Mouse (Mus musculus): ENCODE results near the gene Nckap5l. TPM values are rescaled to one million over a fixed set of nuclear protein-coding genes. Genes with fewer than 3 reads are reported as not detected.

Nckap5l gene
- 24.5 and 25.3 TPM in 2 replicates for polyA plus RNA-seq (2012; rRNA removed)

GRCm38 (mm10) chr15:99457606-99458401, at the start of gene Nckap5l:
Gene Nckap5l (minus strand): TSS chr15:99457748.

GRCm38 (mm10) chr15:99474576-99474926, 17.0 kb upstream of the Nckap5l start, which contains the start of gene Bcdin3d:
Gene Bcdin3d (minus strand): TSS chr15:99474730.

GRCm38 (mm10) chr15:99392486-99393385, 64.8 kb downstream of the Nckap5l start, which contains the start of gene Tmbim6:
Gene Tmbim6 (plus strand): TSS chr15:99392882.

Other genes with a start within 250 kb of the Nckap5l start
- gene Kcnh3, start 232.9 kb downstream of the Nckap5l start, polyA plus RNA-seq (2012; rRNA removed): 18.4 and 29.1 TPM in 2 replicates
- 118 and 125 TPM in 2 replicates for gene Mcrs1, start 205.8 kb downstream of the Nckap5l start, polyA plus RNA-seq (2012; rRNA removed)
- gene Prpf40b, start 162.7 kb downstream of the Nckap5l start, polyA plus RNA-seq (2012; rRNA removed): 108 and 142 TPM in 2 replicates
- 0.33 and 0.56 TPM in 2 replicates for gene Fam186b, start 161.9 kb downstream of the Nckap5l start, polyA plus RNA-seq (2012; rRNA removed)
- 40.4 and 58.2 TPM in 2 replicates for gene Fmnl3, start 87.3 kb downstream of the Nckap5l start, polyA plus RNA-seq (2012; rRNA removed)
- gene Tmbim6, start 64.9 kb downstream of the Nckap5l start, polyA plus RNA-seq (2012; rRNA removed): 631 and 638 TPM in 2 replicates
- 5.3 and 6.0 TPM in 2 replicates for gene Bcdin3d, start 17.0 kb upstream of the Nckap5l start, polyA plus RNA-seq (2012; rRNA removed)
- gene Faim2, start 70.4 kb upstream of the Nckap5l start, polyA plus RNA-seq (2012; rRNA removed): 1.7 and 2.3 TPM in 2 replicates
- 15.8 and 22.1 TPM in 2 replicates for gene Aqp2, start 121.3 kb upstream of the Nckap5l start, polyA plus RNA-seq (2012; rRNA removed)
- 38.8 and 58.0 TPM in 2 replicates for gene Aqp5, start 133.0 kb upstream of the Nckap5l start, polyA plus RNA-seq (2012; rRNA removed)
- gene Aqp6, start 143.7 kb upstream of the Nckap5l start, polyA plus RNA-seq (2012; rRNA removed): 0.17 and 0.28 TPM in 2 replicates
- 16.8 and 27.9 TPM in 2 replicates for gene Racgap1, start 193.9 kb upstream of the Nckap5l start, polyA plus RNA-seq (2012; rRNA removed)
- gene Asic1, start 212.6 kb upstream of the Nckap5l start, polyA plus RNA-seq (2012; rRNA removed): 0.25 and 0.37 TPM in 2 replicates
- gene Smarcd1, start 244.4 kb upstream of the Nckap5l start, polyA plus RNA-seq (2012; rRNA removed): 63.3 and 72.6 TPM in 2 replicates
- 2.3 TPM in 1 of 2 replicates, not detected in the other for gene Gm17349, start 247.7 kb upstream of the Nckap5l start, polyA plus RNA-seq (2012; rRNA removed)